Mouse (Mus musculus) lung, adult 2 months (tissue): Measurements from ENCODE around the gene 1700034J05Rik.

Source experiments
- CTCF ChIP-seq: fragments of 200-500 bp; IDR thresholded peaks from 2 replicates; pipeline ENCODE4 v1.5.1; 2011; ENCODE audit warnings: mild to moderate bottlenecking, low read length, control low read depth; ENCODE audit not compliant: insufficient read depth
- POLR2A ChIP-seq: fragments of 200-500 bp; IDR thresholded peaks from 2 replicates; pipeline ENCODE4 v1.6.1; 2011; ENCODE audit warnings: low read depth, mild to moderate bottlenecking, control low read depth, low read length, borderline replicate concordance; ENCODE audit errors: extremely low read depth

GRCm38 (mm10) chr6:146997006-146997405 is 42.8 kb upstream of the 1700034J05Rik start:
- TF ChIP-seq POLR2A = no peak
- no peak for TF ChIP-seq CTCF
